Mouse (Mus musculus): ENCODE results near the gene Gm20905. TPM values are rescaled to one million over a fixed set of nuclear protein-coding genes. Genes with fewer than 3 reads are reported as not detected.
"Not testable (repeated sequence)": the region's sequence is repeated elsewhere in the genome, so short reads cannot be mapped to it uniquely, and the experiment has no call there.

Gm20905 gene
- polyA plus RNA-seq (2014; fragmentation: Nextera tagmentation; extraction: Ambion mirVana), result not detected in 2 replicates

DNA sequence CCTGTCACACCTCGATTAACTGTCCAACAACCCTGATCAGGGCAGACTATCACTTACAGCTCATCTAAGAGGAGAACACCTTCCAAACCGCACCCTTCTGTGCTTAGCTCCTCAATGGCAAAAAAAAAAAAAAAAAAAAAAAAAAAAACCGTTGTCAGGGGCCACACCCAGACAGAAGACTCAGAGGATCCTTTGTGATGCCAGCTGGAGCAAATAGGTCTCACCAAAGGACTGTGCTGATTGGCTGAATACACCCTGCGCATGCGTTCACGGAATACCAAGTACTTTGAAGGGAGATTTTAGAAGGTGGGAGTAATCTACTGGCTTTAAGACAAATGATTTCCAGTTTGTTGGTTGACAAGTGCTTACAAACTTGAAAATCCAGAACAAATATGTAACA lies at the start of gene Gm20905:
Gm20905 (minus strand) TSS at position 101 of the 400 bp plus-strand sequence.
- not testable (repeated sequence) for H3K9me3 ChIP-seq (ENCODE audit: control insufficient read depth, low read length); H3K4me2 ChIP-seq; H3K27ac ChIP-seq (ENCODE audit: low read depth, low read length); H3K36me3 ChIP-seq (ENCODE audit: control insufficient read depth, insufficient read depth, low read length); H3K4me3 ChIP-seq (ENCODE audit: low read depth, low read length); H3K27me3 ChIP-seq (replicated peaks; ENCODE audit: control insufficient read depth, insufficient read depth, low read length); H3K9ac ChIP-seq (ENCODE audit: low read depth, low read length); H3K4me1 ChIP-seq (replicated peaks; ENCODE audit: control insufficient read depth, insufficient read depth, low read length); ATAC-seq (replicated peaks; ENCODE audit: low FRiP score); DNase-seq (ENCODE audit: low spot score)
- WGBS, result no CpG with 5 or more reads among the region's 6 CpGs

All from liver, embryonic 11.5 days (tissue).